Mouse (Mus musculus) gastrocnemius, postnatal 25 days (tissue): Measurements from ENCODE around the gene Zcchc10. TPM values are rescaled to one million over a fixed set of nuclear protein-coding genes. Genes with fewer than 3 reads are reported as not detected.
A peak's percentile ranks its signal among the peaks of the same experiment; 100 is the strongest.
"Not testable (repeated sequence)": the region's sequence is repeated elsewhere in the genome, so short reads cannot be mapped to it uniquely, and the experiment has no call there.

Source experiments
- DNase-seq: peaks from one replicate; pipeline ENCODE4 v3.0.0; 2022
- long read RNA-seq, 2 experiments: library from polyadenylated mRNA; stranded (forward); transcript quantifications; one replicate each; pipeline ENCODE4 v2.0.0; 2021
- total RNA-seq, 2 experiments: library from RNA; stranded (reverse); gene quantifications; 1 replicate in 1 of 2; 2 replicates in 1 of 2; pipeline ENCODE4 v1.2.3; 2021

Gene Zcchc10
- total RNA-seq: 10 to 100 TPM in 1 of 2 experiments, 1 to 10 TPM in 1; 7.8 to 10.1 TPM
- long read RNA-seq, experiment 1, partial matches to known transcripts: 2 of 6 reads
- long read RNA-seq, experiment 1, other reads (novel, unspliced or antisense): 0 of 6 reads
- long read RNA-seq, experiment 2, transcript Zcchc10-201 (4 exons, 1,267 nt): major isoform, 6 of 7 reads
- long read RNA-seq, experiment 2, partial matches to known transcripts: 0 of 7 reads
- long read RNA-seq, experiment 2, other reads (novel, unspliced or antisense): 1 of 7 reads

GRCm38 (mm10) chr11:53324512-53324968, at the start of gene Zcchc10:
TSS of gene Zcchc10 (plus strand) at chr11:53324679.
- peak; percentile 81 for DNase-seq

- no peak for DNase-seq
Observed at GRCm38 (mm10) chr11:53275358-53275757, 49.1 kb upstream of the Zcchc10 start.

- no peak for DNase-seq
Observed at GRCm38 (mm10) chr11:53278411-53278810, 46.1 kb upstream of the Zcchc10 start.

- no peak for DNase-seq
Observed at GRCm38 (mm10) chr11:53285885-53286284, 38.6 kb upstream of the Zcchc10 start.

- not testable (repeated sequence) for DNase-seq
Observed at GRCm38 (mm10) chr11:53290187-53290586, 34.3 kb upstream of the Zcchc10 start.

- DNase-seq: no peak
Observed at GRCm38 (mm10) chr11:53290871-53291270, 33.6 kb upstream of the Zcchc10 start.

- no peak for DNase-seq
Observed at GRCm38 (mm10) chr11:53294441-53294840, 30.0 kb upstream of the Zcchc10 start.

GRCm38 (mm10) chr11:53296880-53297279, 27.6 kb upstream of the Zcchc10 start:
- no peak for DNase-seq

GRCm38 (mm10) chr11:53297947-53298860, 26.3 kb upstream of the Zcchc10 start:
- no peak for DNase-seq

- DNase-seq: no peak
Observed at GRCm38 (mm10) chr11:53299551-53300329, 24.7 kb upstream of the Zcchc10 start.

- DNase-seq: peak; percentile 98
Observed at GRCm38 (mm10) chr11:53300330-53301166, 23.9 kb upstream of the Zcchc10 start, which contains the start of gene Hspa4. TSS of gene Hspa4 (minus strand) at chr11:53300457.

- DNase-seq: no peak
Observed at GRCm38 (mm10) chr11:53301167-53301515, 23.3 kb upstream of the Zcchc10 start.

GRCm38 (mm10) chr11:53304044-53304840, 20.2 kb upstream of the Zcchc10 start:
- no peak for DNase-seq

GRCm38 (mm10) chr11:53306965-53307364, 17.5 kb upstream of the Zcchc10 start:
- DNase-seq: no peak

- no peak for DNase-seq
Observed at GRCm38 (mm10) chr11:53307558-53308065, 16.9 kb upstream of the Zcchc10 start.

GRCm38 (mm10) chr11:53308251-53308864, 16.1 kb upstream of the Zcchc10 start:
- peak; percentile 66 for DNase-seq

GRCm38 (mm10) chr11:53308884-53309310, 15.6 kb upstream of the Zcchc10 start:
- DNase-seq: peak; percentile 82

- no peak for DNase-seq
Observed at GRCm38 (mm10) chr11:53311385-53311784, 13.1 kb upstream of the Zcchc10 start.

- DNase-seq: not testable (repeated sequence)
Observed at GRCm38 (mm10) chr11:53312823-53313222, 11.7 kb upstream of the Zcchc10 start.

- DNase-seq: no peak
Observed at GRCm38 (mm10) chr11:53314770-53315173, 9.7 kb upstream of the Zcchc10 start.
